Mouse (Mus musculus): ENCODE measurements around the gene Apoh.

Gene Apoh

DNA sequence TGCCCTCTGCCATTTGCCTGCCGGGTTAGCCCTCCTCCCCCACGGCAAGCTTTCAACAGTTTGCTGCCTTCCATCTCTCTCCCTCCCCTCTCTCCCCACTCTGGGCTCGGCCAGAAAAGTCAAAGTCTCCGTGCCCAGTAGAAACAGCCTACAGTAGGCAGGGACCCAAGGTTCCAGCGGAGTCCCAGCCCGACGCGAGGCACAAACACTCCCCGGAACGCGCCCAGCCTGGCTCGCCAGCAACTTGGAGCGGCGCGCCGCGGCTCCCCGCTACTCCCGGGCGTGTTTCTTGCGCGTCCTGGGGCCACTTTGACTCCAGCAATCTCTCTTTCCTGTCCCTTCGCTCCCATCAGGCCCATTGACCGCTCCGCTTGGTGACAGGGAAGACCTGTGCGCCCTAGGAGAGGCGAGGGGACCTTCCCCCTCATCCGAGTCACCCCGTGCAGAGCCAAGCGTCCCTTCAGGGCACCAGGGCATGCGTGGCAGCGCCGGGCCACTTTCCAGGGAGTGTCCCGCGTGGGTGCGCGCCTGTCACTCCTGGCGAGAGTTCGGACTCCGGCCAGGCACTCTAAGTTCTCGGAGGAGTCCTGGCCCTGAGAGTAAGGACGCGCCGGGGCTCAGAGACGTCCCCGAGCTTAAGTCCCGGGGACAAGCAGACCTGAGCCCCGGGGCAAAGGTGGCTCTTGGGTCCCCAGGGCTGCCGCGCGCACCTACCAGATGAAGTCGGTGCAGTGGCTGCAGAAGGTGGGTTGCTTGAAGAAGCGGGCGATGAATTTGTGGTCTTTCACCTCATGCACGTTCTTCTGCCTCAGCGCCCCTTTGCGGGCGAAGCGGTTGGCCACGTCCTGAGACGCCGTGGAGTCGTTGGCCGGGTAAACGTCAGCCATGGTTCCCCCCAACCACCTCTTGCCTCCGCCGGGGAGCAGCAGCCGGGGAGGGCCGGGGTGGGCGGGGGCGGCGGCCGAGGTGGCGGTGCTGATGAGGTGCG, at the start of gene Apoh:
Gene Apoh, plus strand, starts transcription at position 574 of the 988 bp plus-strand sequence.
- DNase-seq (ENCODE audit: low read depth, low spot score): no peak

GRCm38 (mm10) chr11:108293843-108294242, 49.3 kb upstream of the Apoh start:
- no peak for DNase-seq (ENCODE audit: low read depth, low spot score)

GRCm38 (mm10) chr11:108294305-108294813, 48.8 kb upstream of the Apoh start:
- DNase-seq (ENCODE audit: low read depth, low spot score): no peak

GRCm38 (mm10) chr11:108295373-108295772, 47.8 kb upstream of the Apoh start:
- DNase-seq (ENCODE audit: low read depth, low spot score): no peak

GRCm38 (mm10) chr11:108297956-108298355, 45.2 kb upstream of the Apoh start:
- DNase-seq (ENCODE audit: low read depth, low spot score): no peak

DNA sequence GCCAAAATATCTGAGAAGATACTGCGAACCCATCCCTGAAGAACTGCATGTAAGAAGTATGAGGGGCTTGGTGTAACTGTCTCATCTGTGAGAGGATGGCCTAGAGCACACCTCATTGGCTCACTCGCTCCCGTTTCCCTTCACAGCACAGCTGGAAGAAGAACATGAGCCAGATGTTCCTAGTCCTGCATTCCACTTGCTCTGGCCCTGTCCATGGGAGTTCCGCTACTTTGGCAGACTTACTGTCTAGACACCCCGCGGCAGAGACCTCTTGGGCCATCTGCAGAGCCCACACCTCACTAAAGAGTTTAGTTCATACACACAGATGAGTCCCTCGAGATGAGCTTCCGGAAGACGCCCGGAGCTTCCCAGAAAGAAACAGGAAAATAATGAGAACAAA, 43.2 kb upstream of the Apoh start:
- DNase-seq (ENCODE audit: low read depth, low spot score): no peak

DNA sequence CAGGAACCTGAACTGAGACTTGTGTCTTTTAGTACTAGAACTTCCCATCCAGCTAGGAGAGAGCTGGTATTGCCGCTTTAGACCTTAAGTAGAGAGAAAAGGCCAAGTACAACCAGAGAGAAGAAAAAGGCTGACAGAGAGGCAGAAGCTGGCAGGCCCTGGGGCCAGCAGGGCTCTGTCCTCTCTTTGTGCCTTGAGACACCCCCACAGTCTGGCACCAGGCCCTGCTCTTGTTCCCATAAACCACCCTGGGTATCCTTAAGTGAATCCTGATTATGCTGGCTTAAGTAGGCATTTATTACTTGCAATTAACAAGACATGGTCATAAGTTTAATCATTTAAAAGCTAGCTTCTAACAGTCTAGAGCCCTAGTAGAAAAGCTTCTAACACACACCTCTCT, 42.7 kb upstream of the Apoh start:
- DNase-seq (ENCODE audit: low read depth, low spot score): no peak

DNA sequence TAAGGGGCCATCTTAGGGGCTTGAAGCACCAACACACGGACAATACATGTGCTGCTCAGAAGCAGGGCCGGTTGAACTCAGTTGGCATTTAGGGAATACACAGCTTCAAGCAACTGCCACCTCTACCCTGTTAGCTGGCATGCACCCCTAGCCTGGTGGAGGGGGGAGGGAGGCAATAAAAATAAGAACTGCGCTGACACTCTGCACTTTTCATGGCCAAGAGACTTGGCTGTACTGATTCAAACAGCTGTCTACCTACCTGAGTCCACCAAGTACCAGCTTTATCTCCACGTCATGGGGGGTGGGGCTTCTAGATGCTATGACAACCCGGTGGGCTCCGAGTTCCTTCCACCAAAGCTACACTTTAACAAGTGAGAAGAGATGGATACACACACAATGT, 42.1 kb upstream of the Apoh start:
- no peak for DNase-seq (ENCODE audit: low read depth, low spot score)

DNA sequence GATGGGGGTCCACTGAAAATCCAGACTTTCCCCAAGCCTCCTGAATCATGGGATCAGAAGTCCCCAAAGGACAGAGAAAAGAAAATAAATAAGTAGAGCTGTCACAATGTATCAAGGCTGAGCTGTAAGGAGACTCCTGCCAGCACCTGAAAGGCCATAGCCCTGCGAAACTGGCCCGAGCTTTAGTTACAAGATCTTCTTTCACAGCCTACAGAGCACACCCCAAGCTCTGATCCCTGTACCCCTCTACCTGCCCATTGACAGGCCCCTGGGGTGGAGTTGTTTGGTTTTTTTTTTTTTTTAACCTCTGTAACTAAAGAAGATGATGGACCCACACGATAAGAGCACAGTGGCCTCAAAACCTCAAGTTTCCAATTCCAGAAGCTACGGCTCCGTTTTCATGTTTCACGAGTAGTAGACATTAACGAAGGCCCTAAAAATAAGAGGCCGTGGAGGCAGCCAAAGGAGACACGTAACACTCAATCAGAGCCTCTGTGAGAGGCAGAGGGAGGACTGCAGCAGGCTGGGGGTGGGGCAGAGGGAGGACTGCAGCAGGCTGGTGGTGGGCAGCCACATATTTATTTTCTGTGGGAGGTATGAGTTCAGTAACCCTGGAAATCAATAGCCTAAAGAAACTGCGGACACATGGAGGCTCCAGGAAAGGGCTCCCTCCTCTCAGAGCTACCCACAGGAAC, 41.2 kb upstream of the Apoh start:
- DNase-seq (ENCODE audit: low read depth, low spot score): no peak

GRCm38 (mm10) chr11:108303787-108304186, 39.4 kb upstream of the Apoh start:
- no peak for DNase-seq (ENCODE audit: low read depth, low spot score)

- no peak for DNase-seq (ENCODE audit: low read depth, low spot score)
Observed at GRCm38 (mm10) chr11:108307258-108307657, 35.9 kb upstream of the Apoh start.

GRCm38 (mm10) chr11:108308253-108308652, 34.9 kb upstream of the Apoh start:
- DNase-seq (ENCODE audit: low read depth, low spot score): no peak

DNA sequence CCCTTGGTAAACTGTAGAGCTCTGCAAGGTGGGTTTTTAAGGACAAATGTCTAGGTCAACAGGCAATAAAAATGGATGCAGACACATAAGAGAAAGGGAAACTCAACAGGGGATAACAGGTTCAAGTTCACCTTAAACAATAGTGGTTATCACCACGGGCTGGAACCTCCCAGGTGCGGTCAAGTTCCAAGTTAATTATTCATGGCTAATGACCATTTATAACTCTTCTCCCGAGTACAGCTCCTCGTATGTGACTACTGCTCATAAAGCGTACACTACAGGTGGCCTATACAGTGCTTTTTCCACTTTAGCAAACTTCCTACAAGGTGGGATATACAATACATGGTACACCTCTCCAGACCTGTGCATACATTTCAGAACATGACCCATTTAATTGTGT, 33.4 kb upstream of the Apoh start:
- no peak for DNase-seq (ENCODE audit: low read depth, low spot score)

DNA sequence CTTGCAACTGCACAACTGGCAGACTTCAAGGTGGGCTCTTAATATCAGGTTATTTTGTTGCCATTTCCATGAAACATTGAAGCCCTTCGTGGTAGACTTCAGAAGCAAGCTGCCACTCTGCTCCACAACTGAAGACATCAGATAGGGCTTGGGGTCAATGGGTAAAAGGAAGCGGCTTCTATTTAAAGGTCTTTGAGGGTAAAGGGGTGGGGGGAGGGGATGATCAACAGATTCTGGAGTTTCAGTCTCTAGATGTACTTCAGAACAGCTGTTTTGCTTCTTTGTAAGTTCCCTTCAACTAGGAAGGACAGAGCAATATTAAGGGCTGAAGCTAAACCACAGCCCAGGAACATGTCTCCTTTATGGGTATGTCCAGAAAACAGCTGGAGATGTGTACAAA, 31.2 kb upstream of the Apoh start:
- no peak for DNase-seq (ENCODE audit: low read depth, low spot score)

DNA sequence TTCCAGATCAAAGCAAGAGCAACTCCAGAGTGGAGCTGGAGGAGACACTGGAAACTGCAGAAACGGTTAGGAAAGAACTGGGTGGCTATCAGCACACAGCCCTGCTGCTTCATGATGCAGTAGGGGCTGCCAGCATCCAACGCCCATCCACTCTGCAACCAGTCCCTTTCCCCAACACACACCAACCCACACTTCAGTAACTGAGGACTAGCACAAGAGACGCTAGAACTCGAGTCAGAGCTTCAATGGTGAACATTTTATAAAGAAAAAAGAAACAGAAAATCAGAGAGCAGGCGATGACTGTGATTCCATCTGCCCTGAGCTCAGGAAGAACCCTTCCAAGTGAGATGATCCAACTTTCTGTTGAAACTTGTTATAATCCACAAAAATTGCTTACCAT, 30.6 kb upstream of the Apoh start:
- no peak for DNase-seq (ENCODE audit: low read depth, low spot score)

- no peak for DNase-seq (ENCODE audit: low read depth, low spot score)
Observed at GRCm38 (mm10) chr11:108315736-108316135, 27.4 kb upstream of the Apoh start.

DNA sequence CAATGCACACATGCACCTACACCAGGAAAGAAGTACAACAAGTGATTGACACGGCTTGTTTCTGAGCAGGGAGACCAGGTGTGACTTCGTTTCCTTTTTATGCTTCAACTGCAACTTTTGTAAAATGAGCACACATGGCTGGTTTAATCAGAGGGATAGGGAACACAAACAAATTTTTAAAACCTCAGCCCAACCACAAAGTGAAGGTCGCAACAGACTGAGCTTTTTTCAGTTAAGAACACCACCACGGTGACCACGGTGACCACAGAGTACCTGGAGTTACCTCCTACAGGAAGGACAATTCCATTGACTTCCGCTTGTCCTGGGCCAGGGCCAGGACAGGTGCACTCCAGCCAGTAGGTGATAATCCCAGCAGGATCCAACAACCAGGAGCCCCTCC, 25.3 kb upstream of the Apoh start:
- no peak for DNase-seq (ENCODE audit: low read depth, low spot score)

DNA sequence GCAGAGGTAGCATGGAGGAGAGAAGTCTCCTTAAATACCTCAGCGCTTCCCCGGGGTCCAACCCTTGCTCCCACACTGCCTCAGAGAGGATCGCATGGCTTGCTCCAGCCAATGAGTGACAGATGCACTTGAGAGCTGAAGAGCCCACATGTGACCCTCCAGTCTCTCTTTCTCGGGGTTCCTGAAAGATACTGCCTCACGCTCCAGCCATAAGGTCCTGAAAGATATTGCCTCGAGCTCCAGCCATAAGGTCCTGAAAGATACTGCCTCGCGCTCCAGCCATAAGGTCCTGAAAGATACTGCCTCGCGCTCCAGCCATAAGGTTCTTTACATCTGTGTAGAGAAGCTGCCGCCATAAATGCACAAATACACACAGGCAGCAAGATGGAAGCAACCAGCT, 24.0 kb upstream of the Apoh start:
- DNase-seq (ENCODE audit: low read depth, low spot score): no peak

- DNase-seq (ENCODE audit: low read depth, low spot score): no peak
Observed at GRCm38 (mm10) chr11:108320561-108320960, 22.6 kb upstream of the Apoh start.

- no peak for DNase-seq (ENCODE audit: low read depth, low spot score)
Observed at GRCm38 (mm10) chr11:108322156-108322555, 21.0 kb upstream of the Apoh start.

GRCm38 (mm10) chr11:108325943-108326342, 17.2 kb upstream of the Apoh start:
- no peak for DNase-seq (ENCODE audit: low read depth, low spot score)

DNA sequence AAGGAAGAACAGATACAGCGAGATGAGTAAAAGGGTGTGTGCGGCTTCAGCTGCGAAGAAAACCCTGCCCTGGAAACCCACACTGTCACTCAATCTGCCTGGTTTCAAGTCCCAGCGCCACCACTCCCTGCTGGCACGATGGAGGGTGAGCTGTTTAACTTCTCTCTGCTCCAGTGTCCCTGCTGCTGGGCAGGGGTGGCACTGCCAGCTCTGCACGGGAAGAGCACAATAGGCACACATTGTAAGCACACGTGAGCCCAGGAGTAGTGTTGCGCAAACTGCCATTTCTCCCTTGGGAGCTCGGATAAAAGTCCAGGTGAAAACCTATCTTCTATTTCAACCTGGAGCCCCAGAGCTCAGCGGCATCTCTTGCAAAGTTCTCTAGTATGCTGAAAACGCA, 12.3 kb upstream of the Apoh start:
- DNase-seq (ENCODE audit: low read depth, low spot score): no peak

DNA sequence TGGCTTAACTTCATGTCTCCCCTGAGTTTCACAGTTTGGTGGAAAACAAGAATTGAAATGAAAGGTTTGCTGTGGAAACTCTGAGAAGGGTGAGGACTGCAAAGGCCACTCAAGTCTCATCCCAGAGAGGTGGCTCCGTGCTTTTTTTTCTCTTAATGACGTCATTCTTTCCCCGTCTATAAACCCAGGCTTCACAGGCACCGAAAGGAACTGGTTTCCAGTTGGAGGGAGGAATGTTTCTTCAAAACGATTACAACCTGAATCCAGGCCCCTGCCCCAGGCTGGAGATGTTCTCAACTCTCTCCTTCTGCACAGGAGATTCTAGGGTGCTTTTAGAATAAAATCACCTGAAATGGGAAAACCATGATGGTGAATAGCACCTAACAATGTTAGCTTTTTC, 10.1 kb upstream of the Apoh start:
- DNase-seq (ENCODE audit: low read depth, low spot score): no peak

All from A20 (cell line).